Mouse (Mus musculus) frontal cortex, postnatal 10 days (tissue): Measurements from ENCODE around the gene Pitpnc1.

ENCODE experiments used
- DNase-seq, 2 experiments: peaks; one replicate each; pipeline ENCODE4 v3.0.0; 2022; ENCODE audit warnings: low spot score in 2 of 2, mixed read lengths in 1 of 2

Pitpnc1 gene

GRCm38 (mm10) chr11:107279258-107279657 is 191.2 kb downstream of the Pitpnc1 start:
- DNase-seq = no peak

- DNase-seq = no peak
These were observed 193.6 kb downstream of the Pitpnc1 start for GRCm38 (mm10) chr11:107276898-107277297.

GRCm38 (mm10) chr11:107276337-107276736 is 194.2 kb downstream of the Pitpnc1 start:
- no peak for DNase-seq

GRCm38 (mm10) chr11:107275902-107276301 is 194.6 kb downstream of the Pitpnc1 start:
- DNase-seq = peak in 1 of 2 experiments; percentile 38

- DNase-seq = no peak
These were observed 196.3 kb downstream of the Pitpnc1 start for GRCm38 (mm10) chr11:107274206-107274605.

- no peak for DNase-seq
These were observed 198.0 kb downstream of the Pitpnc1 start for GRCm38 (mm10) chr11:107272351-107272975.

- no peak for DNase-seq
These were observed 199.9 kb downstream of the Pitpnc1 start for GRCm38 (mm10) chr11:107270564-107270963.

- no peak for DNase-seq
These were observed 203.0 kb downstream of the Pitpnc1 start for GRCm38 (mm10) chr11:107267522-107267921.

GRCm38 (mm10) chr11:107265861-107266260 is 204.6 kb downstream of the Pitpnc1 start:
- DNase-seq = no peak

GRCm38 (mm10) chr11:107264889-107265615 is 205.4 kb downstream of the Pitpnc1 start:
- no peak for DNase-seq

GRCm38 (mm10) chr11:107263838-107264237 is 206.7 kb downstream of the Pitpnc1 start:
- DNase-seq = no peak

GRCm38 (mm10) chr11:107259428-107259827 is 211.1 kb downstream of the Pitpnc1 start:
- DNase-seq = no peak

GRCm38 (mm10) chr11:107255185-107255584 is 215.3 kb downstream of the Pitpnc1 start:
- DNase-seq = no peak

GRCm38 (mm10) chr11:107254181-107254580 is 216.3 kb downstream of the Pitpnc1 start:
- no peak for DNase-seq

- DNase-seq = no peak
These were observed 218.5 kb downstream of the Pitpnc1 start for GRCm38 (mm10) chr11:107252026-107252425.

GRCm38 (mm10) chr11:107251460-107251859 is 219.0 kb downstream of the Pitpnc1 start:
- DNase-seq = no peak

- no peak for DNase-seq
These were observed 219.6 kb downstream of the Pitpnc1 start for GRCm38 (mm10) chr11:107250882-107251281.

GRCm38 (mm10) chr11:107248753-107249152 is 221.7 kb downstream of the Pitpnc1 start:
- DNase-seq = no peak

- no peak for DNase-seq
These were observed 224.8 kb downstream of the Pitpnc1 start for GRCm38 (mm10) chr11:107245657-107246056.

GRCm38 (mm10) chr11:107243126-107243525 is 227.4 kb downstream of the Pitpnc1 start:
- no peak for DNase-seq

GRCm38 (mm10) chr11:107241678-107242077 is 228.8 kb downstream of the Pitpnc1 start:
- DNase-seq = no peak

GRCm38 (mm10) chr11:107238506-107238905 is 232.0 kb downstream of the Pitpnc1 start:
- no peak for DNase-seq

GRCm38 (mm10) chr11:107237532-107237931 is 233.0 kb downstream of the Pitpnc1 start:
- DNase-seq = no peak
